Mouse (Mus musculus) cerebral cortex, adult 2 months (tissue): Measurements from ENCODE around the gene Gm10273.

Experiments
- whole genome bisulfite sequencing: fragments of 180-500 bp; shearing (Covaris S2); methylation state at CpG from one replicate; pipeline ENCODE4 v1.1.7; 2018; 5-methylcytosine and 5-hydroxymethylcytosine counted together

The Gm10273 gene

DNA sequence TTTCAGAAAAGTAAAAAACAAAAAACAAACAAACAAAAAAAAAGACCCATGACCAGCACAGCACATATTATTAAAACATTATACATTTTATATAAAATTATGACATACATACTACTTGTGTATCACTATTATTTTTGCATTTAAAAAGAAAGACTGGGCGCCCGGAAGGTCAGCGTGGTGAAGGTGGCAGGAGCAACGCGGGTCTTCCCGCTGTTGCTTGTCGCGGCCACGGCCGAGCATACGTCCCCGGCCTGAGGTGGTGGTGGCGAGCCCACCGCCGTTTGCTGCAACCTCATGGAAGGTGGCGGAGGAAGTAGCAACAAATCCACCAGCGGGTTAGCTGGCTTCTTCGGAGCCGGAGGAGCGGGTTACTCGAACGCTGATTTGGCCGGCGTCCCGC, at the start of gene Gm10273:
Gm10273 (plus strand) TSS at position 172 of the 400 bp plus-strand sequence.
- WGBS: 89% methylated on average over 13 of the region's 25 CpGs

DNA sequence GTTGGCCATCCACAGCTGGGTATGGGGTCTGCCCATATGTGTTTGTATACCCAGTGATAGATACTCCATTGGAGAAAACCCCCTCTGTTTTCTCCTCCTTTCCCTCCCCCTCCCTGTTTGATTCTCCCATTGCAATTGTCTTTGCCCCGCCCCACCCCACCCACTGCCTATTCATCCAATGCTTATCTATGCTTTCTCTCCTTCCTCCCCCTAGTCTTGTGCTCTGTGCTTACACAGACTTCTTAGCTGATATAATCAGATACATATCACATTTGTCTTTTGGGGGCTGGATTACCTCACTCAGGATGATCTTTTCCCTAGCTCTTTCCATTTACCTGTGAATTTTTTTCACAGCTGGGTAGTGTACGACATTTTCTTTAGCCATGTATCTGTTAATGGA, 48.9 kb upstream of the Gm10273 start:
- 93% methylated on average over 2 of the region's 2 CpGs for WGBS

DNA sequence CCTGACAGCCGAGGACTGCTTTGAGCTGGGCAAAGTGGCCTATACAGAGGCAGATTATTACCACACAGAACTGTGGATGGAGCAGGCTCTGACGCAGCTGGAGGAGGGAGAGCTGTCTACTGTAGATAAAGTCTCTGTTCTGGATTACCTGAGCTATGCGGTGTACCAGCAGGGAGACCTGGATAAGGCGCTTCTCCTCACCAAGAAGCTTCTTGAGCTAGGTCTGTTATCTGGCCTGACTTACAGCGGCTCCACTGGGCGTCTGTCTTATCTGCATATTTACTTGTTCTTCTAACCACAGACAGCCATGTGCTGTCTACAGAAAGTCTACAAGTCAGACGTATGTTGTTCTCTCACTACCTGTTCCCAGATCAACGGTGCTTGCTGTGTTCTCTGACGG, 47.2 kb upstream of the Gm10273 start:
- WGBS: 91% methylated on average over 9 of the region's 9 CpGs

DNA sequence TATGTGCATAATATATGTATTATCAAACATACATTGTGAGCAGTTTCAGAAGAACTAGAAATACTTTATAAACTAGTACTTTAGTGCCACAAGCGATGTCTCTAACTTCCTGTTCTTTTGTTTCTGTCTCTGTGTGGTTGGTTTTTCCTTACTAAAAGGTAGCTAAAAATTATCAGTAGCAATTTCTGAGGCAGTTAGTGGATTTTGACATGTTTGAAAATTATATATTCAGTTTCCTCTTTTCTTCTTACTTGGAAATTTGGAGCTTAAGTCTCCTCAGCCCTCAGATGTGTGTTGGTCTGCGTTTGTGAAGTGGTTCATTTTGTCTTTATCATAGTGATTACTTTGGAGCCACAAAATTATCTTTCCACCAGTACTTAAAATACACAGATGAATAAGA, 45.9 kb upstream of the Gm10273 start:
- 84% methylated on average over 2 of the region's 2 CpGs for WGBS

DNA sequence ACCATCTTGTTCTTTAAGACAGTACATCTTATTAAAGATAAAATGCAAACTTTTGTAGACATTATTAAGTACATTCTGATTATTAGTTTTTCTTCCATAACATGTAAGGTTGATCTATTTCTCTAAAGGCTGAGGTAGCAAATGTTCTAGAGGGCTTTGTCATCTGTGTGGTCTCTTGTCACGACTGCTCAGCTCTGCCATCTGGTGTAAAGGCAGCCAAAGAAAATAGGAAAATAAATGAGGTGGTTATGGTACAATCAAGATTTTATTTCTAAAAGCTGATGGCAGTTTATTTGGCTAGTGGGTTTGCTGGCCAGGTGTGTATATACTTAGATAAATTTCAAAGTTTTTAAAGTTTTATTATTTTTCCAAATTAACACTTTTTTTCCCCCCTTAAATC, 42.4 kb upstream of the Gm10273 start:
- WGBS: 34% methylated on average over 1 of the region's 1 CpGs

DNA sequence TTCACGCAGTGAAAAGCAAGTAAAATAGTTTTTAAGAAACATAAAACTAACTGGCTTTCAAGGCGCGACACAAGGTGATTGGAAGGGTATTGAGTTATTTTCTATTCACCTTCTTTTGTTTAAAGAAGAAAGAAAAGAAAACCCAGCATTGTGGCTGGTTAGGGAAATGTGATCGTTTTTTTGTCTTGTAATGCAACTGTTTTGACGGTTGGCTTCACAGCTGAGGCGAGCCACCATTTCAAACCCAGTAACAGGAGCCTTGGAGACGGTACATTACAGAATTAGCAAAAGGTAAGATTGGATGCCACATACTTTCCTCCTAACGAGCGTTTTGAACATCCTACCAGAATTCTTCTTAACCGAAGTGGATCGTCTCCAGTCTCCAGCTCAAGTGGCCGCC, 41.3 kb upstream of the Gm10273 start:
- whole genome bisulfite sequencing: 67% methylated on average over 12 of the region's 12 CpGs

DNA sequence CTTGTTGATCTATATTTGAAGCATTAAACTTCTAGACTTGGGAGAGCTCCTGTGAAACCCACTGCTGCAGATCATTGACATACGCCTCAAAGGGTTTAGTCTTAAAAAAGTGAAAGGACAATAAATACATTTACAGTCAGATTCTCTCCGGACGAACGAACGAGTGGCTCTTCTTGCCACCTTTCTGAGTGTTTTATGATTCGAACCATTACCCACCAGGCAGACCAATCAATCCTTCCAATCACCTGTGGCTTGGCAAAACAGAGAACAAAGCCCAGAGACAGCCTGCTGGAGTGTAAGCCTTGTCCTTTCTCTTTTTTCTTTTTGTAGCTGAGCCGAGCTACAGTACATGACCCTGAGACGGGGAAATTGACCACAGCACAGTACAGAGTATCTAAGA, 40.4 kb upstream of the Gm10273 start:
- WGBS: 77% methylated on average over 8 of the region's 8 CpGs

DNA sequence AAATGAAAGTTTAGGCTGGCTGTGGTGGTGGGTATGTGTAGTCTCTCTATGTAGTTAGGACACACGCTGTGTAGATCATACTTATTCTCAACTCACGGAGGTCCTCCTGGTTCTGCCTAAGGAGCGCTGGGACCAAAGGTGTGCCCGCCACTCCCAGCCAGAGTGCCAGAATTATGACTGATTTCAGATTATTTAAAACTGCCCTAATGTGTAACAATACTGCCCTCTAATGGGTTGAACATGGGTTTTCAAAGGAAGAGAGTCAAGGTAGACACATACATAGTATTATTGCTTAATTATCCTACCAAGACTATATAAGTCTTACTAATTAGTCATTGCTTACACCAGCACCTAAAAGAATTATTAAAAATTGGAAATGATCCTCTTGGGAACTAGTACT, 36.7 kb upstream of the Gm10273 start:
- 87% methylated on average over 4 of the region's 4 CpGs for WGBS

DNA sequence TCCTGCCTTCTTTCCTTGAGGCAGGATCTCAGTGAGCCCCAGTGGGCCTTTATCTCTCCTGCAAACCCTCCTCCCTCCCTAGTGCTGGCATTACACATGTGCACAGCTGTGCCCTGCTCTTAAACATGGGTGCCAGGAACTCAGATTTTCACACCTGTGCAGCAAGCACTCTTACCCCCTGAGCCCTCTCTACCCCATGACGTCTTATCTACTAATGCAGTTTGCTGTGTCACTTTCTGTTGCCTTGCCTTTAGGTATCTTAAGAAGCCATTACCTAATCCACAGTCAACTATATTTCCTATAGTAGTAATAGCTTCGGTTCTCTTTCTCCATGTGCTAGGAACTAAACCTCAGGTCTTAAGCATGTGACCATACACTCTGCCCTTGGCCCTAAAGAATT, 32.2 kb upstream of the Gm10273 start:
- WGBS: 91% methylated on average over 2 of the region's 2 CpGs

DNA sequence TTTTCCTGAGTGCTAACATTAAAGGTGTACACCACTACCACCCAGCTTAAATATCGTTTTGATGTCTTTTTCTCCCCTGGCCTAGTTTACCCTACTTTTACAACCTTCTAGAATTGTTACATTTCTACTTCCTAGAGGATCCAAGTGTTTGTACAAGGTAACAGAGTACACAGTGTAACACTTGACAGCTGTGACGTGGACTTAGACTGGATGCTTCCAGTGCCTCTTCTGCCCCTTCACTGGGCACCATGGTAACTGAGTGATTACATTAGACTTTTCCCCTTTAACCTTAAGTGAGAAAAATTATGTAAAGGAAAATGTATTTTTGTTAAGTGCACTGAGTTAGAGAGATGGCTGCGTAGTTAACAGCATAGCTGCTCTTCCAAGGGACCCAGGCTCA, 30.9 kb upstream of the Gm10273 start:
- 68% methylated on average over 3 of the region's 3 CpGs for WGBS

DNA sequence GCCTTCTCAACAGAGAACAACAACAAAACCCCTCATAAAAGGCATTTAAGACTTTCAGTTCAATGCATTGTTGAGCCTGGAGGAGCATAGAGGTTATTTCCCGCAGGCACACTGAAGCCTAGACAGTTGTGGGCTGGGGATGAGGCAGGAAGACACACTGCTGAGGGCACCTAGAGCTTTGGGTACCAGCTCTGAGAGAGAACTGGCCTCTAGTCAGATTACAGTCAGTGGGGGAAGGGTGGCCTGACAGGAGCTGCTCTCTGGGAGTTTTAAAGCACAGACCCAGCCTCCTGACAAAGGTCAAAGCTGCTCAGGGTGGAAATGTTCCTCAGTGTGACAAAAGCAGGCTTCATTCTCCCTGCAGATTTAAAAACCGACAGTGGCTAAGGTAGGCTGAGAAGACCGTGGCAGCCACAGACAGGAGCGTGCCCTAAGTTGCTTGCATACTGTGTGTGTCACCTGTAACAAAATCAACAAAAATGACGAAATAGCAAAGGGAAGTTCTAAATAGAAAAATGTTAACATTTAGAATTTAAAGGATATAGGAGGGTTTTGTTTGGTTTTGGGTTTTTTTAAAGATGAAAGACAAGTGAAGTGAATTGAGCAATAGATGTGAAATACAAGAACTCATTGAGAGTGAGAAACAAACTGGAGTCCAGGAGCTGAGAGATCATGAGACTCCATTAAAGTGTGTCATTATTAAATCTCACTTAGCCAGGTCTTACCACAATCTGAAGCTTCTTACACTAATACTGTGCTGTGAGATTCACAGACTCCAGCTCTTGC, 29.4 kb upstream of the Gm10273 start:
- WGBS: 81% methylated on average over 5 of the region's 5 CpGs

DNA sequence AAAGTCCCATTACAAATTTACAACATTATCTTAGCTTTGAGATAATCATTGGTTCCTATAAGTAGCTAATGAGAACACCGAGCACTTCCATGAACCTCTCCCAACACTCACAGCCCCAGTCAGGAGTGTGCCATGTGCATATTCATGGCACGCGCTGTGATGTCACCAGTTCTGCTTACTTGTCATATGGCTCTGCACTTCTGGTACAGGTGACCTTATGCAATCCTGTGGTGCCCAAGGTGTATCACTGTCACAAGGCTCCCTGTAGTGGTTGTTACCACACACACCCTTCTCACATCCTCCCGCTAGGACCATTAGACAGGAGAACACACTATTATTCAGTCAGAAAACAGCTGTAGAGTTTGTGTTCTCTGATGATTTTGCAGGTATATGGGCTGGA, 28.7 kb upstream of the Gm10273 start:
- 95% methylated on average over 4 of the region's 4 CpGs for WGBS

DNA sequence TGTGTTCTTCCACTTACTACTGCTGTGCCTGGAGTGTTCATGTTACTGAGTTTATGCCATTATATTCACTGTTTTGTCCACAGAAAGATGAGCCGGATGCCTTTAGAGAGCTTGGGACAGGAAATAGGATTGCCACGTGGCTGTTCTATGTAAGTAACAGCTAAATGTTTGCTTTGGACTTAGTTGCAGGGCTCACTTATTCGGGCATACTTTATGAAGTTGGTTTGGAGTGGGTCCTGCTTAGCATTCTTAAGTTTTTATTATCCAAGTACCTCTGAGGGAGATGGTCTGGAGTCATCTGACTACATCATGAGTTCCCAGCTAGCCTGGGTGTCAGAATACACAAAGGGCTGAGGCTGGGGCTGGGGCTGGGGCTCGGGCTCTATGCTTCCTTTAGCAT, 28.2 kb upstream of the Gm10273 start:
- WGBS: 71% methylated on average over 4 of the region's 4 CpGs

DNA sequence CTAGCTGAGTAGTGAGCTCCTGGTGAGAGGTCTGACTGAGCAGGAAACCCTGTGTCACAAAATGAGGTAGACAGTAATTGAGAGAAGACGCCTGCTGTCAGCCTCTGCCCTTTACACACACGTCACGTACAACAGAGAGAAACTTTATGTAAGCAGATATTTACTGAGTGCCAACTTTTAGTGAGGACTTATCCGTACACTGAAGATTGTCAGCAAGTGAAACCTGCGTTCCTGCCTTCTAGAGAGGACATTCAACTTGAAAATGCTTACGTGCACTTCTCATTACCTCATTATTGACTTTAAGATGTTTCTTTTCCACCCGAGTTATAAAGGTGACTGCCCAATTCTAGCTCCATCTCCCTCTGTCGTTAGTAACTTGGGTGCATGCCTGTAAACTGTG, 26.7 kb upstream of the Gm10273 start:
- 73% methylated on average over 8 of the region's 8 CpGs for WGBS

DNA sequence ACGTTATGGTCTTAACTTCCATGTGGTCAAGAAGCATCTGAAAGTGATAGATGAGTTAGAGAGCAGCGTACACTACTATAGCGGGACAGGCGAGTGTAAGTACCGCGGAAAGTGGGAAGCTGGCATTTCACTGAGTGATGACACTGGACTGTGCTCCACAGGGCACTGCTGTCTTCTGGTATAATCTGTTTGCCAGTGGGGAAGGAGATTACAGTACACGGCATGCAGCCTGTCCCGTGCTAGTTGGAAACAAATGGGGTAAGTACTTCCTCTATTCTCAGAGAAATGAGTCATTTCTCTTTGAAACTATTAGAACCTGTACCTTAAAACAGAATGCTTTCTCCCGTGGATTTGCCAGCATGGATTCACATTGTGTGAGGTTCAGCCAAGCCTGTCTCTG, 26.0 kb upstream of the Gm10273 start:
- 79% methylated on average over 9 of the region's 9 CpGs for WGBS

DNA sequence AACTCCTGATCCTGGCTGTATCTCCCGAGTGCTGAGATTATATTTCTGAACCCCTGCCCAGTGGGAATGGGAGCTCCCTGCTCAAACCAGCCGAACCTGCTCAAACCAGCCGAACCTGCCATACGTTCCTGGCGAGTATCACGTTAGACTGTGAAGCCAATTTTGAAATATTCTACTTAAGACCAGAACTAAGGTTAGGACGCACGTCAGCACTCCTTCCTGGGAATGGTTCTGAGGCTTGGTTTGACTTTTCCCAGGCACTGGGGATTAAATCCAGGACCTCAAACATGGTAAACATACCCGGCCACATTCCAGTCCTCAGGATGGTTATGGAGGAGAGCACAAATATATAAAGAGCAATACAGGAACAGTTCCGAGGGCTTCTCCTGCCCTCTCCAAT, 17.5 kb upstream of the Gm10273 start:
- 92% methylated on average over 10 of the region's 10 CpGs for whole genome bisulfite sequencing

DNA sequence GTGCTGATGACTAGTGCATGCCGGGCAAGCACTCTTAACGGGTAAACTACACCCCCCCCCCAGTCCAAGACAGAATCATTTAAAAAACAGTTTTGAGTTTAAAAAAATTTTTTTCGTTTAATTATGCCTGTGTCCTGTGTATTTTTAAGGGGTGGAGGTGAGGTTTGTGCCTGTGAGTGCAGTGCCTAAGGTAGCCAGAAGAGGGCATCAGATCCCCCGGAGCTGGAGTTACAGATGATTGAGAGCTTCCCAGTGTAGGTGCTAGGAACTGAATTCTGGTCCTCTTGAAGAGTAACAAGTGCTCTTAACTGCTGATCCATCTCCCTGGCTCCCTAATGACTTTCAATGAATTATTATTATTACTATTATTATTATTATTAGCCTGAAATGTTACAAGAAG, 16.7 kb upstream of the Gm10273 start:
- WGBS: 96% methylated on average over 4 of the region's 4 CpGs

DNA sequence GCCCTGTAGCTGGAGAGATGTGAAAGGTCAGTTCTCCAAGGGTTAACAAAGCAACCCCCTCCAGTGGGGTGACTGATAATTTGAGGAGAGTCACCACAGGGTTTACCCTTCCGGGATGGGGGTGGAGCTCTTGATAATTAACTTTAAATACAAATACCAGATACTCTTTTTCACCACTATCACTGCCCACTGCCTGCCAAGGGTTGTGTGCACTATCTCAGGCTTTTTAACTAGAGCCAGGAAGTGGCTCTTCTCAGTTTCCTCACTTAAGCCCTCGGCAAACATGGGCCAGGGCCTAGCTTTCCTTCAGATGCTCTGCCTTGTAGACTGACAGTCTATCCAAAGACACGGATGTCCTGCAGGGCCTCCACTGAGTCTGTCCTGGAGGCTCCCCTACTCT, 15.5 kb upstream of the Gm10273 start:
- WGBS: 57% methylated on average over 3 of the region's 3 CpGs

DNA sequence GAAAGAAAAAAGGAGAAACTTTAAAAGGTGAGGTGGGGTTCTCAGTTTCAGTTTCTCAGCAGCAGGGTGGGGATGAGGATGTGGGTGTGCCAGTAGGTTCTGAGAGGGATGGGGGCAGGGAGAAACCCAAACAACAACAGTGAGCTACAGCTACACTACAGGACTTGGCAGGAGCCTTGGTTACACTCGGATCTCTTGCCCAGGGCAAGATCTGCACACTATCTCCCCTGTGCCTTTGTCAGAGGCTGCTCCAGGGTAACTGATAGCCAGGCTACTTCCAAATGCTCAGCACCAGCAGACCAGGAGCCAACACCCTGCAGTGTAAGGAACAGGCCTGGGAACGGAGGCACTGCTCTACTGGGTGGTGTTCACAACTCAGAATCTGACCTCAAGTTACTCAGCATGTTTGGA, 15.0 kb upstream of the Gm10273 start:
- 63% methylated on average over 2 of the region's 2 CpGs for WGBS

DNA sequence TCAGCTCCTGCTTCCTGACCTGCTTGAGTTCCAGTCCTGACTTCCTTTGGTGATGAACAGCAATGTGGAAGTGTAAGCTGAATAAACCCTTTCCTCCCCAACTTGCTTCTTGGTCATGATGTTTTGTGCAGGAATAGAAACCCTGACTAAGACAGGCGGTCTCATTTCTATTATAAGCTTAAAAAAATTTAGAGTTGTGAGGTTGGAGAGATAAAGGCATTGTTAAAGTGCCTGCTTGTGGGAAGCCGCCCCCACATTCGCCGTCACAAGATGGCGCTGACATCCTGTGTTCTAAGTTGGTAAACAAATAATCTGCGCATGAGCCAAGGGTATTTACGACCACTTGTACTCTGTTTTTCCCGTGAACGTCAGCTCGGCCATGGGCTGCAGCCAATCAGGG, 13.9 kb upstream of the Gm10273 start:
- 90% methylated on average over 7 of the region's 10 CpGs for WGBS

DNA sequence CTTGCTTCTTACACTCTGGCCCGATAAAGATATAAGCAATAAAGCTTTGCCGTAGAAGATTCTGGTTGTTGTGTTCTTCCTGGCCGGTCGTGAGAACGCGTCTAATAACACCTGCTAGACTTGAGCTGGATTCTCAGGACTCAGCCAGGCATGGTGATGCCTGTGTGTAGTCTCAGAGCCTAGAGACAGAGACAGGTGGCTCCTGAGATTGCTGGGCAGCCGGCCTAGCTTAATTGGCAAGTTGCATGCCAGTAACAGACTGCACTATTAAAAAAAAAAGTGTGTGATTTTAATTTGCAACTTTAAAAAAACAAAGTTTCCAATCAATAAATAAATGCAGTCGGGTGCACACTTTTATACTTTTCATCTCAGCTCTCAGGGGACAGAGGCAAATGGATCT, 8.5 kb upstream of the Gm10273 start:
- WGBS: 43% methylated on average over 8 of the region's 8 CpGs

DNA sequence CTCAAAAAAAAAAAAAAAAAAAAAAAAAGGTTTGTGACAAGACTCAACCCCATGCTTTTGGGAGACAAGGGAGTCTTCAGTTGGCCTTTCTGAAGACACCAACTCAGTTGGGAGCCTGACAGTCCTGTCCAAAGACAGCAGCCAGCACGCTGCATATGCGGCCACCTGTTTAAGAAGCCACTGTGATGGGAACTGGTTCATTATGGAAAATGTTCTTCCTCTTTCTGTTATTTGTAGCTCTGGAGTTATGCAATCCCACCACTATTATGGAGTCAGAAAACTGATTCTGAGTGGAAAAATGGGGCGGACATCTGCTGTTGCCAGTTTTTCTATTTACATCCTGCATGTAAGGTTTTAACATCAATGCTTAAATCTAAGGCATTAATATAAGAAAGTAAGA, 5.8 kb upstream of the Gm10273 start:
- WGBS: 74% methylated on average over 3 of the region's 3 CpGs

DNA sequence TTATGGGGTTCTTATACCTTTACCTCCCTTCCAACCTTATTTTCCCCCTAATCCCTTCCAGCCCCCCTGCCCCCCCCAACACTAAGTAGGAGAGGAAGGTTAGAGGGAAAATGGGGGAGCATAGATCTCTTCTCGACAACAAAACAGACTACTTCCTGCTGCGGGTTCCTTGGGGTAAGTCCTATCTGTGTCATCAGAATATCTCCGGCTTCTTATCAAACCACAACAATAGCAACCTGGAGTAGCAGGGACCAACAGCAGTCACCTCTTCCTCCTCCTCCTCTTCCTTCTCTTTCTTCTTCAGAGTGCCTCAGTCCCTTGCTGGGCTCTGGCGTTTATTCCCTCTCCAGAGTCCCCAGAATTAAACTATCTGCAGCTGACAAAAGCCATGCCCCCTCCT, 3.5 kb upstream of the Gm10273 start:
- WGBS: 67% methylated on average over 4 of the region's 4 CpGs
